Mouse (Mus musculus) CH12.LX (cell line): ENCODE measurements around the gene Prdx3. TPM values are rescaled to one million over a fixed set of nuclear protein-coding genes. Genes with fewer than 3 reads are reported as not detected.

Experiments used
- DNase-seq: peaks from one replicate; pipeline ENCODE4 v3.0.0-alpha.2; 2013; ENCODE audit errors: extremely low read depth
- H3K27ac ChIP-seq: 2 replicates; pipeline ENCODE4 v1.5.1; 2012; ENCODE audit warnings: low read depth, mild to moderate bottlenecking, control low read depth, moderate library complexity; ENCODE audit not compliant: insufficient read depth
- H3K27me3 ChIP-seq: replicated peaks from 2 replicates; pipeline ENCODE3; 2012; ENCODE audit warnings: inconsistent platforms
- H3K36me3 ChIP-seq, 2 experiments: replicated peaks in 1 of 2; 2 replicates each; pipeline versions ENCODE3 to v1.6.1; 2012; ENCODE audit warnings: inconsistent platforms in 1 of 2, low read length in 1 of 2, mild to moderate bottlenecking in 1 of 2, mixed read lengths in 1 of 2, moderate library complexity in 1 of 2; ENCODE audit not compliant: control insufficient read depth in 1 of 2, insufficient read depth in 1 of 2
- H3K4me1 ChIP-seq, 2 experiments: 2 replicates each; pipeline ENCODE4 v1.6.1; 2012; ENCODE audit warnings: inconsistent platforms in 1 of 2, moderate library complexity in 1 of 2; ENCODE audit not compliant: insufficient read depth in 2 of 2, control insufficient read depth in 1 of 2
- H3K4me2 ChIP-seq: 2 replicates; pipeline ENCODE4 v1.6.1; 2012; ENCODE audit warnings: low read depth, mild to moderate bottlenecking, control low read depth; ENCODE audit not compliant: poor library complexity, insufficient read depth, severe bottlenecking
- H3K4me3 ChIP-seq, 3 experiments: fragments of 150-350 bp in 1 of 3; sonication (generic) in 1 of 3; replicated peaks in 1 of 3; 2 replicates each; pipeline versions ENCODE3 to v1.5.1; 2011 to 2012; ENCODE audit warnings: low read depth in 2 of 3, low read length in 2 of 3, mild to moderate bottlenecking in 2 of 3, moderate library complexity in 2 of 3, control low read depth in 1 of 3, improper control_type of control experiment in 1 of 3, inconsistent platforms in 1 of 3, mixed read lengths in 1 of 3; ENCODE audit not compliant: poor library complexity in 1 of 3
- H3K79me2 ChIP-seq: replicated peaks from 2 replicates; pipeline ENCODE4 v1.6.1; 2012; ENCODE audit warnings: mild to moderate bottlenecking, moderate library complexity; ENCODE audit not compliant: control insufficient read depth, poor library complexity, insufficient read depth, severe bottlenecking; ENCODE audit errors: extremely low read depth
- H3K9ac ChIP-seq: 2 replicates; pipeline ENCODE4 v1.6.1; 2012; ENCODE audit warnings: low read depth, mild to moderate bottlenecking, control low read depth, moderate library complexity; ENCODE audit not compliant: insufficient read depth
- H3K9me3 ChIP-seq: replicated peaks from 2 replicates; pipeline ENCODE3; 2012; ENCODE audit warnings: low read length, inconsistent platforms, mixed read lengths
- CTCF ChIP-seq, 2 experiments: IDR thresholded peaks in 1 of 2; conservative IDR thresholded peaks in 1 of 2; 2 replicates each; pipeline ENCODE4 v1.5.1; 2011 to 2012; ENCODE audit warnings: low read depth in 2 of 2, low read length in 2 of 2, improper control_type of control experiment in 1 of 2, inconsistent platforms in 1 of 2, mild to moderate bottlenecking in 1 of 2, moderate library complexity in 1 of 2
- E2F4 ChIP-seq: IDR thresholded peaks from 2 replicates; pipeline ENCODE4 v1.6.1; 2011; ENCODE audit warnings: low read depth, low read length, improper control_type of control experiment; ENCODE audit not compliant: insufficient replicate concordance
- EP300 ChIP-seq: IDR thresholded peaks from 2 replicates; pipeline ENCODE4 v1.6.1; 2011; ENCODE audit warnings: low read length, improper control_type of control experiment
- GABPA ChIP-seq: IDR thresholded peaks from 2 replicates; pipeline ENCODE4 v1.6.1; 2012; ENCODE audit warnings: low read depth, low read length, improper control_type of control experiment, inconsistent platforms; ENCODE audit not compliant: insufficient replicate concordance
- HCFC1 ChIP-seq: IDR thresholded peaks from 2 replicates; pipeline ENCODE4 v1.6.1; 2012; ENCODE audit warnings: low read depth, mild to moderate bottlenecking, inconsistent platforms, low read length, improper control_type of control experiment
- KAT2A ChIP-seq: IDR thresholded peaks from 2 replicates; pipeline ENCODE4 v1.6.1; 2012; ENCODE audit warnings: low read length, improper control_type of control experiment, inconsistent platforms; ENCODE audit not compliant: insufficient replicate concordance
- MAX ChIP-seq: IDR thresholded peaks from 2 replicates; pipeline ENCODE4 v1.6.1; 2011; ENCODE audit warnings: low read length, improper control_type of control experiment
- MAZ ChIP-seq: IDR thresholded peaks from 2 replicates; pipeline ENCODE4 v1.6.1; 2012; ENCODE audit warnings: low read depth, mild to moderate bottlenecking, inconsistent platforms, low read length, improper control_type of control experiment, moderate library complexity
- MEF2A ChIP-seq: IDR thresholded peaks from 2 replicates; pipeline ENCODE4 v1.6.1; 2014; ENCODE audit warnings: low read depth, mild to moderate bottlenecking, inconsistent platforms, low read length, improper control_type of control experiment, borderline replicate concordance
- MYC ChIP-seq: IDR thresholded peaks from 2 replicates; pipeline ENCODE4 v1.6.1; 2011; ENCODE audit warnings: low read depth, mild to moderate bottlenecking, improper control_type of control experiment, low read length
- NELFE ChIP-seq: IDR thresholded peaks from 2 replicates; pipeline ENCODE4 v1.6.1; 2011; ENCODE audit warnings: low read depth, low read length, improper control_type of control experiment
- POLR2AphosphoS2 ChIP-seq: IDR thresholded peaks from 2 replicates; pipeline ENCODE4 v1.6.1; 2011; ENCODE audit warnings: low read depth, low read length, improper control_type of control experiment
- TCF12 ChIP-seq: IDR thresholded peaks from 2 replicates; pipeline ENCODE4 v1.6.1; 2014; ENCODE audit warnings: low read depth, mild to moderate bottlenecking, inconsistent platforms, low read length, improper control_type of control experiment
- UBTF ChIP-seq: IDR thresholded peaks from 2 replicates; pipeline ENCODE4 v1.6.1; 2012; ENCODE audit warnings: low read depth, mild to moderate bottlenecking, inconsistent platforms, low read length, improper control_type of control experiment, moderate library complexity
- ZC3H11A ChIP-seq: IDR thresholded peaks from 2 replicates; pipeline ENCODE4 v1.6.1; 2012; ENCODE audit warnings: low read depth, mild to moderate bottlenecking, inconsistent platforms, low read length, improper control_type of control experiment
- ZKSCAN1 ChIP-seq: IDR thresholded peaks from 2 replicates; pipeline ENCODE4 v1.6.1; 2012; ENCODE audit warnings: low read depth, inconsistent platforms, low read length, improper control_type of control experiment, borderline replicate concordance
- ZNF384 ChIP-seq: IDR thresholded peaks from 2 replicates; pipeline ENCODE4 v1.6.1; 2012; ENCODE audit warnings: low read depth, low read length, improper control_type of control experiment, inconsistent platforms
- dilution Hi-C: fragments of 300-500 bp; cut with MboI; formaldehyde crosslinking; loops from 2 replicates; pipeline ENCODE4 v1.14.3; 2020; ENCODE audit warnings: low sequenced_read_pairs; ENCODE audit not compliant: extremely low pct_unique_long_range_greater_than_20kb, extremely low pct_ligation_motif_present
- in situ Hi-C: fragments of 300-500 bp; cut with MboI; formaldehyde crosslinking; loops from 3 replicates; pipeline ENCODE4 v1.14.3; 2019; ENCODE audit warnings: low sequenced_read_pairs, low pct_ligation_motif_present, low pct_unique_long_range_greater_than_20kb, mixed read lengths
- polyA plus RNA-seq: library from polyadenylated mRNA; unstranded; fragments of >175 nt; gene quantifications from 2 replicates; pipeline ENCODE4 v1.2.1, GENCODE M21; 2012; ENCODE audit warnings: low read depth; ENCODE audit not compliant: insufficient read length
- total RNA-seq, 2 experiments: library from RNA; depleted of rRNA; stranded (reverse); fragments of 300-350 nt in 1 of 2; fragments of >200 nt in 1 of 2; gene quantifications; 2 replicates each; pipeline ENCODE4 v1.2.3; 2012 to 2014

Prdx3 gene
- total and polyA plus RNA-seq, 3 experiments, result 180 to 427 (median 246) TPM

DNA sequence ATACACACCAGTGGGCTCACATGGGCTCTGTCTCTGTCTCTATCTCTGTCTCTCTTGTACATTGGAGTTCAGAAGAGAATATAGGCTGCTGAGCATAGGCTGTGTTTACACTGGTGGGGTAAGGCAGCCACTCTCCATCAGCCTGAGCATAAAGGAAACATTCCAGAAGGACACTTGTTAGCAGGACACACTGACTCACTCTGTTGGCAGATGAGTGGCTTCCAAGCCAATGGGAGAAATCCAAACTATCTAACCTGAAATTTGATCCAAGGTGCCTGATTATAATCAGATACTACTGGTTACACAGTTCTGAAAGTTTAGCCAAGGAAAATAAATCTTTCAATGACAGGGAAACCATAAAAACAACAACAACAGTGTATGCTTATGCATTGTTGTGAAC, 28.6 kb downstream of the Prdx3 start:
- no peak overlapping the region for H3K4me2 ChIP-seq
- H3K9ac ChIP-seq, result no peak overlapping the region
- no peaks in the 10 kb centered on the region for H3K4me1 ChIP-seq
- H3K9me3 ChIP-seq, result no peaks in the 10 kb centered on the region
- peaks cover 11 to 55% of the 10 kb centered on the region in 2 experiments for H3K36me3 ChIP-seq
- H3K79me2 ChIP-seq, result no peaks in the 10 kb centered on the region
- H3K4me3 ChIP-seq, result no peak overlapping the region
- no peak for DNase-seq
- dilution Hi-C loops (no loop called here), in situ Hi-C loops (no loop called here)
- TF ChIP-seq POLR2AphosphoS2, result no peak
- no peak for TF ChIP-seq KAT2A
- TF ChIP-seq TCF12, result no peak
- no peak for TF ChIP-seq MEF2A
- no peak for TF ChIP-seq EP300
- no peak for TF ChIP-seq GABPA
- TF ChIP-seq ZNF384, result no peak
- no peak for TF ChIP-seq CTCF (conservative IDR thresholded peaks at IDR 0.05 in 1 of 2, IDR thresholded peaks at IDR 0.05 in 1 of 2; ENCODE audit: low read depth in 2 of 2, low read length in 2 of 2)
- TF ChIP-seq HCFC1, result no peak
- no peak for TF ChIP-seq UBTF
- H3K27me3 ChIP-seq, result no peaks in the 10 kb centered on the region
- no peak overlapping the region for H3K27ac ChIP-seq

DNA sequence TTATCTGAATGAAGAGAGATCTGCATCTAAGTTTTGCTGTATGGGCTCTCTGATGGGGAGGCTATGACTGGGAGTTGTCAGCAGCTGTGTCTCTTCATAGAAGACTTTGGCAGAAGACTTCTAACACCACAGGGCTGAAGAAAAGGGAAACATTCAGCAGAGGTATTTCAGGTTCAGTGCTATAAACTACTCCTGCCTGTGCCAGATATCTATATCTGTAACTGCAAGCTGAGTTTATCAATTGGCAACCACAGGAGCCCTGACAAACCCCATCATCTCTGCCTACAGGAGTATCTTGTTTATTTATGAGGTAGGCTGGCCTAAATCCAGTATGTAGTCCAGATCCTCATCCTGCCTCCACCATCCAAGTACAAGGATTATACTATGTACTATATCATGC, 31.0 kb downstream of the Prdx3 start:
- Histone ChIP-seq H3K4me3 (no peak overlapping the region), H3K4me1 (no peaks in the 10 kb centered on the region), H3K27me3 (no peaks in the 10 kb centered on the region), H3K4me2 (no peak overlapping the region), H3K9ac (no peak overlapping the region), H3K79me2 (no peaks in the 10 kb centered on the region), H3K36me3 (peaks cover 20 to 67% of the 10 kb centered on the region in 2 experiments), H3K27ac (no peak overlapping the region), H3K9me3 (no peaks in the 10 kb centered on the region)
- TF ChIP-seq GABPA (no peak), MAZ (no peak), MAX (no peak), CTCF (conservative IDR thresholded peaks at IDR 0.05 in 1 of 2, IDR thresholded peaks at IDR 0.05 in 1 of 2; ENCODE audit: low read depth in 2 of 2, low read length in 2 of 2) (no peak), E2F4 (no peak), ZC3H11A (no peak), ZKSCAN1 (no peak), MYC (no peak), NELFE (no peak)
- dilution Hi-C loops (no loop called here), in situ Hi-C loops (no loop called here)
- DNase-seq, result no peak
